Mouse (Mus musculus): Measurements from ENCODE around the gene Vmn1r93. TPM values are rescaled to one million over a fixed set of nuclear protein-coding genes. Genes with fewer than 3 reads are reported as not detected.
"Not testable (repeated sequence)": the region's sequence is repeated elsewhere in the genome, so short reads cannot be mapped to it uniquely, and the experiment has no call there.

Vmn1r93 gene
- not detected in 2 replicates for polyA plus RNA-seq (2015; fragmentation: Nextera tagmentation; extraction: Ambion mirVana)

- not testable (repeated sequence) for H3K9me3 ChIP-seq (replicated peaks); H3K4me3 ChIP-seq (replicated peaks); H3K4me2 ChIP-seq (replicated peaks); H3K27ac ChIP-seq (replicated peaks); H3K4me1 ChIP-seq; ATAC-seq (ENCODE audit: insufficient number of reproducible peaks, low FRiP score, low TSS enrichment, low read depth); H3K27me3 ChIP-seq; H3K36me3 ChIP-seq; H3K9ac ChIP-seq
- no CpG with 5 or more reads among the region's 5 CpGs for WGBS
Observed at GRCm38 (mm10) chr7:20138988-20139387, at the start of gene Vmn1r93. Gene Vmn1r93, minus strand, starts transcription at chr7:20139088.

GRCm38 (mm10) chr7:20168277-20168676 is 29.4 kb upstream of the Vmn1r93 start, which contains the start of gene Vmn1r94:
Gene Vmn1r94, minus strand, starts transcription at chr7:20168377.
- H3K4me3 ChIP-seq (replicated peaks); H3K9ac ChIP-seq; H3K36me3 ChIP-seq; H3K4me2 ChIP-seq (replicated peaks); H3K27ac ChIP-seq (replicated peaks); H3K4me1 ChIP-seq; ATAC-seq (ENCODE audit: insufficient number of reproducible peaks, low FRiP score, low TSS enrichment, low read depth); H3K27me3 ChIP-seq; H3K9me3 ChIP-seq (replicated peaks): not testable (repeated sequence)
- no CpG with 5 or more reads among the region's 3 CpGs for WGBS

- H3K4me2 ChIP-seq (replicated peaks); ATAC-seq (ENCODE audit: insufficient number of reproducible peaks, low FRiP score, low TSS enrichment, low read depth); H3K27me3 ChIP-seq; H3K4me1 ChIP-seq; H3K4me3 ChIP-seq (replicated peaks); H3K36me3 ChIP-seq; H3K27ac ChIP-seq (replicated peaks); H3K9ac ChIP-seq; H3K9me3 ChIP-seq (replicated peaks): not testable (repeated sequence)
- no CpG with 5 or more reads among the region's 2 CpGs for WGBS
Observed at GRCm38 (mm10) chr7:20122479-20122878, 16.4 kb downstream of the Vmn1r93 start, which contains the start of gene Gm16442. Gene Gm16442, minus strand, starts transcription at chr7:20122579.

GRCm38 (mm10) chr7:20099380-20099779 is 39.5 kb downstream of the Vmn1r93 start, which contains the start of gene Vmn1r91:
Gene Vmn1r91, plus strand, starts transcription at chr7:20099680.
- WGBS, result 82% methylated on average over 5 of the region's 5 CpGs
- H3K4me2 ChIP-seq (replicated peaks), result not testable (repeated sequence)

More at GRCm38 (mm10) chr7:20099380-20099779, 39.5 kb downstream of the Vmn1r93 start, which contains the start of gene Vmn1r91:
- not testable (repeated sequence) for H3K9me3 ChIP-seq (replicated peaks); H3K4me1 ChIP-seq; H3K36me3 ChIP-seq; H3K4me3 ChIP-seq (replicated peaks); ATAC-seq (ENCODE audit: insufficient number of reproducible peaks, low FRiP score, low TSS enrichment, low read depth); H3K27ac ChIP-seq (replicated peaks); H3K9ac ChIP-seq; H3K27me3 ChIP-seq

Other genes with a start within 250 kb of the Vmn1r93 start
- 13.2 and 14.1 TPM in 2 replicates for gene Pvr, start 217.9 kb downstream of the Vmn1r93 start, polyA plus RNA-seq (2015; fragmentation: Nextera tagmentation; extraction: Ambion mirVana)
- 0.11 TPM in 1 of 2 replicates, not detected in the other for gene Igsf23, start 188.3 kb downstream of the Vmn1r93 start, polyA plus RNA-seq (2015; fragmentation: Nextera tagmentation; extraction: Ambion mirVana)
- not detected in 2 replicates for gene Ceacam20, start 173.7 kb downstream of the Vmn1r93 start, polyA plus RNA-seq (2015; fragmentation: Nextera tagmentation; extraction: Ambion mirVana)
- not detected in 2 replicates for gene Nlrp9b, start 147.6 kb downstream of the Vmn1r93 start, polyA plus RNA-seq (2015; fragmentation: Nextera tagmentation; extraction: Ambion mirVana)
- gene Vmn1r91, start 39.4 kb downstream of the Vmn1r93 start, polyA plus RNA-seq (2015; fragmentation: Nextera tagmentation; extraction: Ambion mirVana), result not detected in 2 replicates
- not detected in 2 replicates for gene Gm16442, start 16.5 kb downstream of the Vmn1r93 start, polyA plus RNA-seq (2015; fragmentation: Nextera tagmentation; extraction: Ambion mirVana)
- not detected in 2 replicates for gene Vmn1r94, start 29.3 kb upstream of the Vmn1r93 start, polyA plus RNA-seq (2015; fragmentation: Nextera tagmentation; extraction: Ambion mirVana)
- gene Vmn1r95, start 54.6 kb upstream of the Vmn1r93 start, polyA plus RNA-seq (2015; fragmentation: Nextera tagmentation; extraction: Ambion mirVana), result not detected in 2 replicates
- gene Gm6164, start 66.5 kb upstream of the Vmn1r93 start, polyA plus RNA-seq (2015; fragmentation: Nextera tagmentation; extraction: Ambion mirVana), result not detected in 2 replicates
- gene Gm4498, start 94.7 kb upstream of the Vmn1r93 start, polyA plus RNA-seq (2015; fragmentation: Nextera tagmentation; extraction: Ambion mirVana), result not detected in 2 replicates
- gene Gm5890, start 123.7 kb upstream of the Vmn1r93 start, polyA plus RNA-seq (2015; fragmentation: Nextera tagmentation; extraction: Ambion mirVana), result not detected in 2 replicates
- not detected in 2 replicates for gene Gm4133, start 195.0 kb upstream of the Vmn1r93 start, polyA plus RNA-seq (2015; fragmentation: Nextera tagmentation; extraction: Ambion mirVana)
- not detected in 2 replicates for gene Gm5728, start 236.3 kb upstream of the Vmn1r93 start, polyA plus RNA-seq (2015; fragmentation: Nextera tagmentation; extraction: Ambion mirVana)

Data from embryonic facial prominence, embryonic 15.5 days (tissue).